Mouse (Mus musculus): ENCODE results near the gene Srcin1.
A peak's percentile ranks its signal among the peaks of the same experiment; 100 is the strongest.

The Srcin1 gene

GRCm38 (mm10) chr11:97556569-97557408 lies 19.2 kb downstream of the Srcin1 start:
- peak; percentile 80 to 85 for DNase-seq (ENCODE audit: low spot score in 2 of 2)

- no peak for DNase-seq (ENCODE audit: low spot score in 2 of 2)
These were observed 20.8 kb downstream of the Srcin1 start for GRCm38 (mm10) chr11:97555144-97555543.

- no peak for DNase-seq (ENCODE audit: low spot score in 2 of 2)
These were observed 23.8 kb downstream of the Srcin1 start for GRCm38 (mm10) chr11:97552151-97552550.

- DNase-seq (ENCODE audit: low spot score in 2 of 2): no peak
These were observed 27.2 kb downstream of the Srcin1 start for GRCm38 (mm10) chr11:97548757-97549156.

GRCm38 (mm10) chr11:97547957-97548706 lies 27.9 kb downstream of the Srcin1 start:
- no peak for DNase-seq (ENCODE audit: low spot score in 2 of 2)

- DNase-seq (ENCODE audit: low spot score in 2 of 2): no peak
These were observed 29.1 kb downstream of the Srcin1 start for GRCm38 (mm10) chr11:97546804-97547411.

GRCm38 (mm10) chr11:97545808-97546560 lies 30.0 kb downstream of the Srcin1 start:
- no peak for DNase-seq (ENCODE audit: low spot score in 2 of 2)

GRCm38 (mm10) chr11:97543883-97544282 lies 32.1 kb downstream of the Srcin1 start:
- no peak for DNase-seq (ENCODE audit: low spot score in 2 of 2)

GRCm38 (mm10) chr11:97543181-97543733 lies 32.7 kb downstream of the Srcin1 start:
- DNase-seq (ENCODE audit: low spot score in 2 of 2): peak in 1 of 2 experiments; percentile 59

- no peak for DNase-seq (ENCODE audit: low spot score in 2 of 2)
These were observed 33.5 kb downstream of the Srcin1 start for GRCm38 (mm10) chr11:97542171-97543150.

- peak in 1 of 2 experiments; percentile 64 for DNase-seq (ENCODE audit: low spot score in 2 of 2)
These were observed 35.4 kb downstream of the Srcin1 start for GRCm38 (mm10) chr11:97540604-97541003.

- no peak for DNase-seq (ENCODE audit: low spot score in 2 of 2)
These were observed 35.9 kb downstream of the Srcin1 start for GRCm38 (mm10) chr11:97540136-97540535.

GRCm38 (mm10) chr11:97539622-97540021 lies 36.4 kb downstream of the Srcin1 start:
- DNase-seq (ENCODE audit: low spot score in 2 of 2): no peak

- no peak for DNase-seq (ENCODE audit: low spot score in 2 of 2)
These were observed 38.4 kb downstream of the Srcin1 start for GRCm38 (mm10) chr11:97537580-97538089.

- no peak for DNase-seq (ENCODE audit: low spot score in 2 of 2)
These were observed 39.0 kb downstream of the Srcin1 start for GRCm38 (mm10) chr11:97536835-97537579.

GRCm38 (mm10) chr11:97536083-97536747 lies 39.8 kb downstream of the Srcin1 start:
- no peak for DNase-seq (ENCODE audit: low spot score in 2 of 2)

- DNase-seq (ENCODE audit: low spot score in 2 of 2): no peak
These were observed 40.3 kb downstream of the Srcin1 start for GRCm38 (mm10) chr11:97535660-97536059.

- no peak for DNase-seq (ENCODE audit: low spot score in 2 of 2)
These were observed 40.7 kb downstream of the Srcin1 start for GRCm38 (mm10) chr11:97535308-97535630.
